Mouse (Mus musculus) spleen, embryonic (tissue): ENCODE results near the gene Rad51b.

Experiments used
- CTCF ChIA-PET: fragments of 350-600 bp; sonication (Branson Sonifier 250); formaldehyde crosslinking; loops from one replicate; lab custom pipeline; 2022; lab: Charles Lee

The Rad51b gene

GRCm38 (mm10) chr12:79748862-79749261 is 451.8 kb downstream of the Rad51b start:
- CTCF ChIA-PET: interaction anchor here (1.1 kb wide), 1 partner anchor 385 kb away, joined by 7 read pairs; no protein-coding TSS in a partner anchor

GRCm38 (mm10) chr12:79750253-79751125 is 453.4 kb downstream of the Rad51b start:
- CTCF ChIA-PET: interaction anchor here (0.8 kb wide), 1 partner anchor 163 kb away, joined by 3 read pairs; no protein-coding TSS in a partner anchor

DNA sequence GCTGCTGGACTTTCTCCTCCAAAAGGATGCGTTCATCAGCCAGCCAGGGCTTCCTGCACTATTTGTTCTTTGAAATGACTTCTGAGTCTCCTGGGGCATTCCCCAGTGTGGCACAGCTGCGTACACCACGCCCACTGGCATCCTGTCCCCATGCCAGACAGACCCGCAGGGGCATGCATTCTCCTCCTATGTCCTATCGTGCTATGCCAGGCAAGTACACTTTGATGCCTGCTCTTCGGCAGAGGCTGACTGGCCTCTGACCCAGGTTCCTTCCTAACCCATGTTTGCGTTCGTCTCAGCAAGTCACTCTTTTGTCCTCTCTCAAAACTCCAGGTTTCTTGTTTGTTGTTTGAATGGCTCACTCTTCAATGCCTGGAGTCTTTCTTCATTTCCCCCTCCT is 454.7 kb downstream of the Rad51b start:
- CTCF ChIA-PET: interaction anchor here (0.5 to 0.8 kb wide), 2 partner anchors 155 to 212 kb away, joined by 4 to 7 read pairs; no protein-coding TSS in a partner anchor

DNA sequence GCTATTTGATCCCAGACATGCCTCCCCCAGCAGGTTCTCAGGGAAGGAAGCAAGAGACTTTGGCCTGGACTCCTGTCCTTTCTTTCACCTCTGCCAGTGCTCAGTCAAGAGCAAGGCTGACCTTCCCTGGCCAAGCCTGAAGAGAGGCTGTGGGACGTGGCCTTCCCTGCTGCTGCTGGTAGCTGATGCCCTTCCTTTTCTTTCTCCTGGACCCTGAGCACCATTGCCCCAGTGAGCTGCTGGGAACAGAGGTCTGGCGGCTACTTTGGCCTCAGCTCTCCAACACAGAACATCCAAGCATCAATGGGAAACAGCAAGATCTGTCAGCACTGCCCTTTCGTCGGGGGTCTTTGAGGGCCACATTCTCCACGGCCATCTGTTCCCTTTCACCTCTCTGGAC is 455.1 kb downstream of the Rad51b start:
- CTCF ChIA-PET: interaction anchor here (0.8 kb wide), 1 partner anchor 155 kb away, joined by 7 read pairs; no protein-coding TSS in a partner anchor

DNA sequence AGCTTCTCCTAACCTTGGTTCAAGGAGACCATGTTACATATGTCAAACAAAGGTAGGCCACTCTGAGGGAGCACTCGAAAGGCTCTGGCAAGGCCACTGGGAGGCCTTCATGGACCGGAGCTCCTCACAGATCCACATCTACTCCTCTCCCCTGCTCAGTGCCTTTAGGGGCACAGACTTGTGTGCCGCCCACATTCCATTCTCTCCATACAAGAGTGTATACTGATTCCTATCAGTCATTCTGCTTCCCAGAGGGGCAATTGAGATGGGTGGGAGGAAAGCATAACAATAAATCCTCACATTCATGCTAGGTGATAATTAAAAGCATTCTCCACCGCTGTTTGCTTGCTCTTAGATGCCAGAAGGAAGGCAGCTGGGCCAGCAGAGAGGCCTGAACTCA is 458.5 kb downstream of the Rad51b start:
- CTCF ChIA-PET: interaction anchor here (0.6 kb wide), 2 partner anchors 13 to 28 kb away, joined by 3 read pairs; no protein-coding TSS in a partner anchor

GRCm38 (mm10) chr12:79756352-79756751 is 459.3 kb downstream of the Rad51b start:
- CTCF ChIA-PET: interaction anchor here (0.6 kb wide), 1 partner anchor 29 kb away, joined by 3 read pairs; no protein-coding TSS in a partner anchor

DNA sequence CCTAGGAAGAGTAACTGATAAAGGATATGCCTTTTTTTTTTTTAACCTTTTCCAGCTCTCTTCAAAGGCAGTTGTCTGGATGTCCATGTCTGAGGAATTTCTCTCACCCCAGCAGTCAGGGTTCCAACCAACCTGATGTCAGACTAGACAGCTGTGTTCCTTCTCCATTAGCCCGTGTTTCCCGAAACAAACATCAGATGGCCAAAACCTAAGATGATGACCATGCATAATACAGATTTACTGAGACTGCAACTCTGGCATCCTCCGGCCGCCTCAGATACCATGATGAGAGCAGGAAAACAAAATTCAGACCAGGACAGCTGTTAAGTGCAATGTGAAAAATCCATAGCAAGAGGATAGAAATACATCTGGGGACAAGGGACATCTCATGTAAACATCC is 460.7 kb downstream of the Rad51b start:
- CTCF ChIA-PET: no interaction called here

DNA sequence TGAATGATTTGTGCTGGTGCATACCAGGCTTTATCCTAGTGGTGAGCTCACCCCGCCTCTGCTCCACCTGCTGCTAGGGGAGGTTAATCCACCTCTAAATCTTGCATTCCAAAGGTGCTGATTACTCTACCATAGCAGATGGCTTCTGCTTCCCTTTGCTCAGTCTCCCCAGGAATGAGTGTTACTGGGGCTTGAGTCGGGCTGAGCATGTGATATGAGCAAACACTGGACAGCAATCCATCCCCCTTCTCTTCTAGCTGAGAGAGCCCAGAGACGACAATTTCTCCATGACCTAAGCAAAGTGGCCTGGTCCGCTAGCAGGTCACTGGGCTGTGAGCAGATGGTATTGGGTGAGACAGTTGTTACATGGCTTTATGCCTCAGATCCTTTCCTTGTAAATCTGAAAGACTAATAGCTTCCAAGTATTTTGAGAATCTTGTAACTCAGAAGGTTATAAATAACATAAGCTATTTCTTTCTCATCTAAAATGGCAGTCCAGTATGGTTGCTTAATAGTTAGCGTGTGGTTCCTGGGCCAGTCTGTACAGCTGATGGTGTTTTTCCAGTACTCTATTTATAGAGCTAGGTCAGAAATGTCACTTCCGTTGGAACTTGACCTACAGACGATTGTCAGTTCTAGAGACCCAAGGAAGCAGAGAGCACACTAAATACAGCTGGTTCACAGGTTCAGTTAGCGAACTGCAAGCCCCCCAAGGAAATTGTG is 462.3 kb downstream of the Rad51b start:
- CTCF ChIA-PET: interaction anchor here (0.6 to 0.9 kb wide), 3 partner anchors 63 to 206 kb away, joined by 4 to 8 read pairs (median 4); no protein-coding TSS in a partner anchor

GRCm38 (mm10) chr12:79761217-79761616 is 464.1 kb downstream of the Rad51b start:
- CTCF ChIA-PET: interaction anchor here (0.6 to 1.2 kb wide), 2 partner anchors 36 to 137 kb away, joined by 6 to 7 read pairs; no protein-coding TSS in a partner anchor

- CTCF ChIA-PET: interaction anchor here (1.2 kb wide), 1 partner anchor 138 kb away, joined by 6 read pairs; no protein-coding TSS in a partner anchor
Measured at GRCm38 (mm10) chr12:79762087-79762486, 465.0 kb downstream of the Rad51b start.

GRCm38 (mm10) chr12:79762570-79763275 is 465.6 kb downstream of the Rad51b start:
- CTCF ChIA-PET: interaction anchor here (0.6 to 1.2 kb wide), 4 partner anchors 21 to 148 kb away, joined by 3 to 6 read pairs (median 5); no protein-coding TSS in a partner anchor

- CTCF ChIA-PET: no interaction called here
Measured at GRCm38 (mm10) chr12:79766116-79766515, 469.0 kb downstream of the Rad51b start.

DNA sequence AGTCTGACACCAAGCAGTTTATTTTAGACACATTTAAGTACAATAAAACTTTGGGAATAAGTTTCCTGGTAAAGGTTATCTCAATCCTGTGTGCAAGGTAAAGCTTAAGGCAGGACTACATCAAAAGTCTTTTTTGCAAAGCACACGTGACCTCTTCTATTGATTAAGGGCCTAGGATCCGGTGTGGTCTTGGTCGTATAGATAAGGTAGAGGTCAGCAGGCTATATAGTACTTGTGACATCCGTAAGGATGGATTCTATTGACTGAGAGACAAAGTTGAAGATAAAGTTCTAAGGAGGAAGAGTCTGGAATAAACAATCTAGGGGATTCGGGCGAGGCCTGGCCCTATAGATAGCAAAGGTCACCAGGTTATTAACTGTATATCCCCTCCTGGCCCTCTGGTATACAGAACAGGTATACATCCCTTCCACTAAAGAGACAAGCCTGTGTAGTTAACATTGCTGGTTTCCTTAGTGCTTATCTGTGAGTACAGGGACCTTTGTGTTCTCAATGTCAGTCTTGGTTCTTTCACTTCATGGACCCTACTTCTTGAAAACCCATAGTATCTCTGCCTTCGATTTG is 471.8 kb downstream of the Rad51b start:
- CTCF ChIA-PET: interaction anchor here (0.5 to 0.6 kb wide), 2 partner anchors 13 to 747 kb away, joined by 3 to 4 read pairs; no protein-coding TSS in a partner anchor

- CTCF ChIA-PET: interaction anchor here (0.8 kb wide), 1 partner anchor 151 kb away, joined by 10 read pairs; no protein-coding TSS in a partner anchor
Measured at GRCm38 (mm10) chr12:79769763-79770162, 472.7 kb downstream of the Rad51b start.

DNA sequence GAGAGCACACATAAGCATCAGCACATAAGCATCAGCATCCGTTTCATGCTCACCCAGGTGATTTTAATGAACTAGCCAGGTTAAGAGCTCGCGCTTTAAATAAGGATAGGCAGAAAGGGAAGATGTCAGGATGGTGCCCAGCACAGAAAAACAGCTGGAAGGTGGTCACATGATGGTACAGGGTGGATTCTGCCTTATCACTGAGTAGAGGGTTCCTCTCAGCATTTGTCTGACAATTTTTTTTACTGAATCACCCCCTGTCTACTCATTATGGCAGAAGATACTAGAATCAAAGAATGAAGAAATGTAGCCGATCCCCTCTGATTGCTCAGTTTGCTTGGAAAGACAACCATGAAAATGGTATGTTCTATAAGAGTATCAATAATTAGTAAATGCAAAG is 474.1 kb downstream of the Rad51b start:
- CTCF ChIA-PET: no interaction called here

- CTCF ChIA-PET: no interaction called here
Measured at GRCm38 (mm10) chr12:79771741-79772140, 474.7 kb downstream of the Rad51b start.

GRCm38 (mm10) chr12:79773246-79773645 is 476.2 kb downstream of the Rad51b start:
- CTCF ChIA-PET: no interaction called here

- CTCF ChIA-PET: interaction anchor here (0.6 kb wide), 1 partner anchor 166 kb away, joined by 6 read pairs; no protein-coding TSS in a partner anchor
Measured at GRCm38 (mm10) chr12:79774571-79774970, 477.5 kb downstream of the Rad51b start.

GRCm38 (mm10) chr12:79776828-79777227 is 479.7 kb downstream of the Rad51b start:
- CTCF ChIA-PET: no interaction called here

- CTCF ChIA-PET: no interaction called here
Measured at GRCm38 (mm10) chr12:79780745-79781144, 483.7 kb downstream of the Rad51b start.
